Mouse (Mus musculus) thymus, adult 2 months (tissue): ENCODE measurements around the gene Ppp1r32. TPM values are rescaled to one million over a fixed set of nuclear protein-coding genes. Genes with fewer than 3 reads are reported as not detected.
A peak's percentile ranks its signal among the peaks of the same experiment; 100 is the strongest.

ENCODE experiments used
- DNase-seq: peaks from one replicate; pipeline ENCODE4 v3.0.0; 2021
- H3K27ac ChIP-seq: fragments of 200-500 bp; 2 replicates; pipeline ENCODE4 v1.5.1; 2012; ENCODE audit warnings: low read length, control low read depth; ENCODE audit not compliant: control insufficient read depth, insufficient read depth
- H3K27me3 ChIP-seq: fragments of 200-500 bp; 2 replicates; pipeline ENCODE4 v1.6.1; 2012; ENCODE audit warnings: mild to moderate bottlenecking, low read length, moderate library complexity, mixed read lengths; ENCODE audit not compliant: control insufficient read depth, insufficient read depth
- H3K36me3 ChIP-seq: fragments of 200-500 bp; 2 replicates; pipeline ENCODE4 v1.6.1; 2012; ENCODE audit warnings: mild to moderate bottlenecking, low read length, moderate library complexity; ENCODE audit not compliant: control insufficient read depth, insufficient read depth
- H3K4me1 ChIP-seq: fragments of 200-500 bp; replicated peaks from 2 replicates; pipeline ENCODE4 v1.6.1; 2012; ENCODE audit warnings: low read length; ENCODE audit not compliant: control insufficient read depth, insufficient read depth
- H3K4me3 ChIP-seq: fragments of 200-500 bp; 2 replicates; pipeline ENCODE4 v1.5.1; 2012; ENCODE audit warnings: mild to moderate bottlenecking, low read length, control low read depth, moderate library complexity; ENCODE audit not compliant: control insufficient read depth, insufficient read depth
- CTCF ChIP-seq: fragments of 200-500 bp; IDR thresholded peaks from 2 replicates; pipeline ENCODE4 v1.5.1; 2012; ENCODE audit warnings: mild to moderate bottlenecking, control low read depth, low read length, moderate library complexity, borderline replicate concordance; ENCODE audit not compliant: control insufficient read depth, poor library complexity, insufficient read depth; ENCODE audit errors: extremely low read depth
- POLR2A ChIP-seq: fragments of 200-500 bp; IDR thresholded peaks from 2 replicates; pipeline ENCODE4 v1.6.1; 2012; ENCODE audit warnings: mild to moderate bottlenecking, low read length, control low read depth, moderate library complexity; ENCODE audit not compliant: control insufficient read depth, poor library complexity, insufficient read depth; ENCODE audit errors: extremely low read depth
- WGBS: fragments of 180-500 bp; shearing (Covaris S2); methylation state at CpG from one replicate; pipeline ENCODE4 v1.1.7; 2018; 5-methylcytosine and 5-hydroxymethylcytosine counted together
- polyA plus RNA-seq: library from polyadenylated mRNA; depleted of rRNA; stranded (reverse); fragments of >200 nt; gene quantifications from 2 replicates; pipeline ENCODE4 v1.2.3, GENCODE M21; 2012

The Ppp1r32 gene
- polyA plus RNA-seq, 1 experiment = 2.0 TPM

GRCm38 (mm10) chr19:10461584-10461983 lies 21.1 kb downstream of the Ppp1r32 start:
- H3K27me3 ChIP-seq = peaks cover 22% of the 10 kb centered on the region
- H3K27ac ChIP-seq = no peak overlapping the region
- H3K4me1 ChIP-seq = no peaks in the 10 kb centered on the region; the same call in 1 of the 2 replicates
- DNase-seq = no peak
- no peak overlapping the region for H3K4me3 ChIP-seq
- H3K36me3 ChIP-seq = no peaks in the 10 kb centered on the region
- TF ChIP-seq CTCF (no peak), POLR2A (no peak)
- WGBS = 48% methylated on average over 7 of the region's 7 CpGs

GRCm38 (mm10) chr19:10459907-10460306 lies 22.8 kb downstream of the Ppp1r32 start:
- TF ChIP-seq CTCF (no peak), POLR2A (no peak)
- no peak overlapping the region for H3K4me3 ChIP-seq
- 75% methylated on average over 11 of the region's 11 CpGs for WGBS
- no peak for DNase-seq
- peaks cover 22% of the 10 kb centered on the region for H3K27me3 ChIP-seq
- H3K4me1 ChIP-seq = no peaks in the 10 kb centered on the region; the same call in 1 of the 2 replicates
- no peak overlapping the region for H3K27ac ChIP-seq
- H3K36me3 ChIP-seq = no peaks in the 10 kb centered on the region

GRCm38 (mm10) chr19:10458096-10458495 lies 24.6 kb downstream of the Ppp1r32 start:
- TF ChIP-seq POLR2A = no peak
- no peak for TF ChIP-seq CTCF
- Histone ChIP-seq H3K4me3 (no peak overlapping the region), H3K27ac (no peak overlapping the region), H3K27me3 (peaks cover 22% of the 10 kb centered on the region), H3K36me3 (no peaks in the 10 kb centered on the region), H3K4me1 (no peaks in the 10 kb centered on the region; the same call in 1 of the 2 replicates)
- DNase-seq = no peak
- WGBS = 23% methylated on average over 8 of the region's 8 CpGs

- H3K4me1 ChIP-seq = no peaks in the 10 kb centered on the region; the same call in 1 of the 2 replicates
- no peak overlapping the region for H3K4me3 ChIP-seq
- TF ChIP-seq POLR2A (no peak), CTCF (no peak)
- peaks cover 21% of the 10 kb centered on the region for H3K27me3 ChIP-seq
- WGBS = 5% methylated on average over 31 of the region's 34 CpGs
- DNase-seq = no peak
- no peak overlapping the region for H3K27ac ChIP-seq
- H3K36me3 ChIP-seq = no peaks in the 10 kb centered on the region
These were observed 25.3 kb downstream of the Ppp1r32 start for GRCm38 (mm10) chr19:10457484-10457800.

GRCm38 (mm10) chr19:10456752-10457483 lies 25.8 kb downstream of the Ppp1r32 start, which contains the start of gene Lrrc10b:
TSS of gene Lrrc10b (minus strand) at chr19:10457473.
- Histone ChIP-seq H3K27ac (no peak within 1 kb of the TSS), H3K4me3 (no peak within 1 kb of the TSS), H3K27me3 (peaks cover 16% of the 10 kb centered on the region), H3K36me3 (no peaks in the 10 kb centered on the region), H3K4me1 (no peaks in the 10 kb centered on the region; the same call in 1 of the 2 replicates)
- TF ChIP-seq POLR2A = no peak
- TF ChIP-seq CTCF = 0 out of 2 replicates have a peak, but pooled peaks have one; percentile 24
- DNase-seq = peak; percentile 49
- 2% methylated on average over 95 of the region's 96 CpGs for WGBS

- Histone ChIP-seq H3K27me3 (peaks cover 15% of the 10 kb centered on the region), H3K4me1 (no peaks in the 10 kb centered on the region; the same call in 1 of the 2 replicates), H3K27ac (no peak overlapping the region), H3K36me3 (no peaks in the 10 kb centered on the region), H3K4me3 (no peak overlapping the region)
- no peak for DNase-seq
- TF ChIP-seq POLR2A = no peak
- TF ChIP-seq CTCF = no peak
- 63% methylated on average over 3 of the region's 3 CpGs for WGBS
These were observed 27.3 kb downstream of the Ppp1r32 start for GRCm38 (mm10) chr19:10455437-10455806.

GRCm38 (mm10) chr19:10454718-10455436 lies 27.9 kb downstream of the Ppp1r32 start:
- DNase-seq = no peak
- WGBS = 71% methylated on average over 4 of the region's 4 CpGs
- no peak for TF ChIP-seq CTCF
- no peaks in the 10 kb centered on the region for H3K36me3 ChIP-seq
- H3K4me3 ChIP-seq = no peak overlapping the region
- no peak overlapping the region for H3K27ac ChIP-seq
- H3K4me1 ChIP-seq = no peaks in the 10 kb centered on the region; the same call in 1 of the 2 replicates
- H3K27me3 ChIP-seq = peaks cover 15% of the 10 kb centered on the region
